ENCODE assay signal across 7 mouse cellular contexts in the genomic region with DNA sequence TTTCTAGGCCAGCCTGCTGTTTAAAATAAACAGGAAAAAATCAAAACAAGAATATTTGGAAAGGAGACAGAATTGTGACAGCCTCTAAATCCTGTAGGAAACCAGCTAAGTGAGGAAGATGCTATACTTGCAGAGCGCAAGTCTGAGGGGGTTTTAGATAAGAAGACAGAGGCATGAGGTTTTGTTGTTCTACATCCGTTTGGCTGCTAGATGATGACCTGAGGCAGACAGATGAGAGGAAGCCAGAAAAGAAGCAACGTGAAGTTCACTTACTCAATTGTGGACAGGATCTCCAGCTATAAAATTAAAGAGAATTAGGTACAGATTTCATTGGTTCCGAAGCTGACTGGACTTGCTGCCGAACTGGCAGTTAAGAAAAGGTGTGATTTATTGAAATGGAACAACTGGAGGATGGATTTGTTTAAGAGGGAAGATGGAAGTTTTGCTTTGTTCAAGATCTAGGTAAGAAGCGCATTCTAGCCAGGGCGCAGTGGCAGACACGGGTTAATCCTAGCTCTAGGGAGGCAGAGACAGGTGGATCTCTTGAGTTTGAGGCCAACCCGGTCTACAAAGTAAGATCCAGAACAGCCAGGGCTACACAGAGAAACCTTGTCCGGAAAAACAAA. TPM values are rescaled to one million over a fixed set of nuclear protein-coding genes. Genes with fewer than 3 reads are reported as not detected.
DNase-seq lines count a peak whose midpoint lies in the region; ATAC-seq lines count a peak whose summit lies in the region.

No protein-coding gene starts in this region.

- peak overlapping the region; percentile 80 for H3K9ac ChIP-seq in lung, embryonic 16.5 days (ENCODE audit: low read length)
- H3K9ac ChIP-seq in embryonic facial prominence, embryonic 12.5 days: peak overlapping the region; percentile 68
- peak overlapping the region; percentile 74 for H3K9ac ChIP-seq in neural tube, embryonic 14.5 days (replicated peaks; ENCODE audit: low read depth, low read length)

- H3K4me2 ChIP-seq in lung, embryonic 16.5 days (ENCODE audit: low read depth, low read length): peak overlapping the region; percentile 81
- peak overlapping the region; percentile 50 for H3K4me2 ChIP-seq in embryonic facial prominence, embryonic 12.5 days (replicated peaks)
- peak overlapping the region; percentile 81 for H3K4me2 ChIP-seq in neural tube, embryonic 14.5 days (ENCODE audit: low read depth, low read length)

- H3K4me3 ChIP-seq in lung, embryonic 16.5 days (ENCODE audit: low read length): peak overlapping the region; percentile 76
- H3K4me3 ChIP-seq in embryonic facial prominence, embryonic 12.5 days: peak overlapping the region; percentile 78
- peak overlapping the region; percentile 87 for H3K4me3 ChIP-seq in limb, embryonic 10.5 days
- peak overlapping the region; percentile 75 for H3K4me3 ChIP-seq in neural tube, embryonic 14.5 days (ENCODE audit: low read depth, low read length)

- H3K27me3 ChIP-seq in lung, embryonic 16.5 days (ENCODE audit: control insufficient read depth, insufficient read depth, low read depth, low read length): no peaks in the 10 kb centered on the region
- no peaks in the 10 kb centered on the region for H3K27me3 ChIP-seq in embryonic facial prominence, embryonic 12.5 days
- no peaks in the 10 kb centered on the region for H3K27me3 ChIP-seq in limb, embryonic 10.5 days (ENCODE audit: low read depth, poor library complexity, severe bottlenecking)
- H3K27me3 ChIP-seq in neural tube, embryonic 14.5 days (ENCODE audit: control insufficient read depth, insufficient read depth, low read length): no peaks in the 10 kb centered on the region

- H3K27ac ChIP-seq in lung, embryonic 16.5 days (ENCODE audit: low read length): peak overlapping the region; percentile 28; the same call in 1 of the 2 replicates
- H3K27ac ChIP-seq in embryonic facial prominence, embryonic 12.5 days: 0 out of 2 replicates have a peak overlapping the region, but pooled peaks have one; percentile 51
- peak overlapping the region; percentile 93 for H3K27ac ChIP-seq in limb, embryonic 10.5 days
- H3K27ac ChIP-seq in neural tube, embryonic 14.5 days (ENCODE audit: low read depth, low read length): peak overlapping the region; percentile 65

- no peak for DNase-seq in lung, postnatal 4 days
- DNase-seq in limb, embryonic 10.5 days (ENCODE audit: low spot score): no peak
- no peak for DNase-seq in spleen, adult 12 weeks (ENCODE audit: low spot score)
- DNase-seq in layer of hippocampus, adult 9-10 months (ENCODE audit: low spot score): no peak

- peaks cover 13% of the 10 kb centered on the region for H3K36me3 ChIP-seq in lung, embryonic 16.5 days (ENCODE audit: control insufficient read depth, insufficient read depth, low read length)
- peaks cover 28% of the 10 kb centered on the region for H3K36me3 ChIP-seq in embryonic facial prominence, embryonic 12.5 days
- peaks cover 46% of the 10 kb centered on the region for H3K36me3 ChIP-seq in limb, embryonic 10.5 days
- peaks cover 8% of the 10 kb centered on the region for H3K36me3 ChIP-seq in neural tube, embryonic 14.5 days (ENCODE audit: control insufficient read depth, insufficient read depth, low read length)

- WGBS in lung, embryonic 16.5 days: 21% methylated on average over 10 of the region's 10 CpGs
- 28% methylated on average over 10 of the region's 10 CpGs for WGBS in embryonic facial prominence, embryonic 12.5 days
- WGBS in limb, embryonic 10.5 days: 33% methylated on average over 10 of the region's 10 CpGs
- WGBS in neural tube, embryonic 14.5 days: 29% methylated on average over 10 of the region's 10 CpGs

- ATAC-seq in lung, embryonic 16.5 days (ENCODE audit: low read depth): no peak
- no peak for ATAC-seq in embryonic facial prominence, embryonic 12.5 days (ENCODE audit: insufficient number of reproducible peaks, insufficient read depth, low FRiP score, low TSS enrichment)
- no peak; the same call in 1 of the 2 replicates for ATAC-seq in neural tube, embryonic 14.5 days (ENCODE audit: low read depth)

- peaks cover 16% of the 10 kb centered on the region for H3K4me1 ChIP-seq in lung, embryonic 16.5 days (replicated peaks; ENCODE audit: control insufficient read depth, insufficient read depth, low read length)
- peaks cover 16% of the 10 kb centered on the region for H3K4me1 ChIP-seq in embryonic facial prominence, embryonic 12.5 days
- peaks cover 23% of the 10 kb centered on the region for H3K4me1 ChIP-seq in limb, embryonic 10.5 days
- peaks cover 11% of the 10 kb centered on the region; the same call in 1 of the 2 replicates for H3K4me1 ChIP-seq in neural tube, embryonic 14.5 days (ENCODE audit: control insufficient read depth, insufficient read depth, low read length)

- no peaks in the 10 kb centered on the region for H3K9me3 ChIP-seq in lung, embryonic 16.5 days (ENCODE audit: control insufficient read depth, low read length)
- no peaks in the 10 kb centered on the region for H3K9me3 ChIP-seq in embryonic facial prominence, embryonic 12.5 days
- H3K9me3 ChIP-seq in limb, embryonic 10.5 days (replicated peaks): no peaks in the 10 kb centered on the region
- no peaks in the 10 kb centered on the region for H3K9me3 ChIP-seq in neural tube, embryonic 14.5 days (ENCODE audit: control insufficient read depth, low read length)

RNA-seq across cellular contexts. Expression of a gene that starts 0.8 kb away (rescaled TPM):
- polyA plus RNA-seq in lung, embryonic 16.5 days (2015; fragmentation: Nextera tagmentation; extraction: Ambion mirVana): 17.9 and 18.9 TPM in 2 replicates
- polyA plus RNA-seq in embryonic facial prominence, embryonic 12.5 days (2016; fragmentation: Nextera tagmentation; extraction: Ambion mirVana): 24.5 and 24.8 TPM in 2 replicates
- 25.0 and 27.0 TPM in 2 replicates for polyA plus RNA-seq in limb, embryonic 10.5 days (2016; fragmentation: Nextera tagmentation; extraction: Ambion mirVana)
- 16.9 and 20.5 TPM in 2 replicates for polyA plus RNA-seq in neural tube, embryonic 14.5 days (2014; fragmentation: Nextera tagmentation; extraction: Ambion mirVana)

RNA-seq across cellular contexts. Expression of a gene that starts 0.9 kb away (rescaled TPM):
- polyA plus RNA-seq in lung, embryonic 16.5 days (2015; fragmentation: Nextera tagmentation; extraction: Ambion mirVana): 245 and 255 TPM in 2 replicates
- polyA plus RNA-seq in embryonic facial prominence, embryonic 12.5 days (2016; fragmentation: Nextera tagmentation; extraction: Ambion mirVana): 277 and 283 TPM in 2 replicates
- 460 and 503 TPM in 2 replicates for polyA plus RNA-seq in limb, embryonic 10.5 days (2016; fragmentation: Nextera tagmentation; extraction: Ambion mirVana)
- 149 and 172 TPM in 2 replicates for polyA plus RNA-seq in neural tube, embryonic 14.5 days (2014; fragmentation: Nextera tagmentation; extraction: Ambion mirVana)

RNA-seq across cellular contexts. Expression of a gene that starts 41.3 kb away (rescaled TPM):
- polyA plus RNA-seq in lung, embryonic 16.5 days (2015; fragmentation: Nextera tagmentation; extraction: Ambion mirVana): 52.4 and 57.1 TPM in 2 replicates
- polyA plus RNA-seq in embryonic facial prominence, embryonic 12.5 days (2016; fragmentation: Nextera tagmentation; extraction: Ambion mirVana): 62.2 and 63.0 TPM in 2 replicates
- 60.3 and 60.4 TPM in 2 replicates for polyA plus RNA-seq in limb, embryonic 10.5 days (2016; fragmentation: Nextera tagmentation; extraction: Ambion mirVana)
- polyA plus RNA-seq in neural tube, embryonic 14.5 days (2014; fragmentation: Nextera tagmentation; extraction: Ambion mirVana): 37.6 and 43.6 TPM in 2 replicates

RNA-seq across cellular contexts. Expression of a gene that starts 41.5 kb away (rescaled TPM):
- 22.2 and 23.8 TPM in 2 replicates for polyA plus RNA-seq in lung, embryonic 16.5 days (2015; fragmentation: Nextera tagmentation; extraction: Ambion mirVana)
- polyA plus RNA-seq in embryonic facial prominence, embryonic 12.5 days (2016; fragmentation: Nextera tagmentation; extraction: Ambion mirVana): 21.1 and 21.5 TPM in 2 replicates
- polyA plus RNA-seq in limb, embryonic 10.5 days (2016; fragmentation: Nextera tagmentation; extraction: Ambion mirVana): 32.8 and 44.9 TPM in 2 replicates
- 40.6 and 45.1 TPM in 2 replicates for polyA plus RNA-seq in neural tube, embryonic 14.5 days (2014; fragmentation: Nextera tagmentation; extraction: Ambion mirVana)

Comparison
In these comparisons a context has a peak if more than half of its experiments do, and no peak if none do; other contexts are left out.
1. H3K27ac ChIP-seq: peak in every context shown above with its lines; median percentile 93 in limb, embryonic 10.5 days; 65 in neural tube, embryonic 14.5 days; 51 in embryonic facial prominence, embryonic 12.5 days; 28 in lung, embryonic 16.5 days.